Mouse (Mus musculus) megakaryocyte-erythroid progenitor cell, adult 5 weeks (primary cell): ENCODE results near the gene Tob2. TPM values are rescaled to one million over a fixed set of nuclear protein-coding genes. Genes with fewer than 3 reads are reported as not detected.

ENCODE experiments used
- polyA plus RNA-seq: library from polyadenylated mRNA; stranded (reverse); fragments of >175 nt; gene quantifications from 2 replicates; pipeline ENCODE4 v1.2.3, GENCODE M21; 2012

The Tob2 gene
- polyA plus RNA-seq, result 131 and 165 TPM in 2 replicates

GRCm38 (mm10) chr15:81858517-81859329 is at the start of gene Tob2:
Gene Tob2 (minus strand): TSS chr15:81858796.

GRCm38 (mm10) chr15:81872262-81873136 is 13.9 kb upstream of the Tob2 start, which contains the start of gene Aco2:
Gene Aco2 (plus strand): TSS chr15:81872309.

GRCm38 (mm10) chr15:81871604-81872261 is 13.1 kb upstream of the Tob2 start, which contains the start of gene Phf5a:
Gene Phf5a (minus strand): TSS chr15:81871911.

GRCm38 (mm10) chr15:81802001-81802890 is 56.4 kb downstream of the Tob2 start, which contains the start of gene Tef:
Gene Tef (plus strand): TSS chr15:81802421.

Other genes with a start within 250 kb of the Tob2 start
- 12.5 and 14.7 TPM in 2 replicates for gene L3mbtl2, start 194.9 kb downstream of the Tob2 start, polyA plus RNA-seq
- 1.6 and 2.5 TPM in 2 replicates for gene Chadl, start 161.5 kb downstream of the Tob2 start, polyA plus RNA-seq
- 61.7 and 71.5 TPM in 2 replicates for gene Zc3h7b, start 113.7 kb downstream of the Tob2 start, polyA plus RNA-seq
- 172 and 186 TPM in 2 replicates for gene Rangap1, start 113.3 kb downstream of the Tob2 start, polyA plus RNA-seq
- gene Tef, start 56.4 kb downstream of the Tob2 start, polyA plus RNA-seq, result 47.1 and 54.1 TPM in 2 replicates
- gene Phf5a, start 13.1 kb upstream of the Tob2 start, polyA plus RNA-seq, result 5.8 and 10.2 TPM in 2 replicates
- gene Aco2, start 13.5 kb upstream of the Tob2 start, polyA plus RNA-seq, result 126 and 127 TPM in 2 replicates
- gene Polr3h, start 67.4 kb upstream of the Tob2 start, polyA plus RNA-seq, result 78.0 and 82.2 TPM in 2 replicates
- gene Csdc2, start 78.0 kb upstream of the Tob2 start, polyA plus RNA-seq, result 0.02 and 0.14 TPM in 2 replicates
- 82.2 and 88.9 TPM in 2 replicates for gene Pmm1, start 102.1 kb upstream of the Tob2 start, polyA plus RNA-seq
- 0.17 TPM in 1 of 2 replicates, not detected in the other for gene 1700029P11Rik, start 121.7 kb upstream of the Tob2 start, polyA plus RNA-seq
- gene Xrcc6, start 129.0 kb upstream of the Tob2 start, polyA plus RNA-seq, result 12.5 and 15.6 TPM in 2 replicates
- 53.7 and 65.5 TPM in 2 replicates for gene Desi1, start 175.1 kb upstream of the Tob2 start, polyA plus RNA-seq
- 161 and 168 TPM in 2 replicates for gene Snu13, start 188.8 kb upstream of the Tob2 start, polyA plus RNA-seq
- gene 4930407I10Rik, start 200.4 kb upstream of the Tob2 start, polyA plus RNA-seq, result not detected in 2 replicates
- gene Mei1, start 211.2 kb upstream of the Tob2 start, polyA plus RNA-seq, result not detected in 2 replicates